Mouse (Mus musculus) thymus, postnatal 4 days (tissue): ENCODE measurements around the gene Hddc3.
A peak's percentile ranks its signal among the peaks of the same experiment; 100 is the strongest.

Source experiments
- DNase-seq: peaks from one replicate; pipeline ENCODE4 v3.0.0; 2021

The Hddc3 gene

DNA sequence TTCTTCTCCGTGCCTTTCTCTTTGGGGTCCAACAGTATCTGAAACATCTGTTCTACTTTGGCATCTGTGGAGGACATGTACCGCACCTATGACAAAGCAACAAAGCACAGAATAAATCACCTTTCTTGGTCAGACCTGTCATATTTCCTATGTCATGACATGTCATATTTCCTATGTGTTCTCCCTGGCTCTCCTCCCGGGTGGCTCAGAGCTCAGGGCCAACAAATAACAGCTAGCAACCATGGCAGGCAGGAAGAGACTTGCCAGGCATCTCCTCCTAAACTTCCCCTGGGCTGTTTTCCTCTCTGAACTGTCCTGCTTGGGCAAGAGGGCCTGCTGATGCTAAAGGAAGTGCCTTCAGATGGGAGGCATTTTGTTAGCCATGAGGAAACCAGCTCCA lies 6.0 kb upstream of the Hddc3 start:
- no peak for DNase-seq

- peak; percentile 61 for DNase-seq
Observed at GRCm38 (mm10) chr7:80339371-80339770, 3.5 kb upstream of the Hddc3 start.

- peak; percentile 99 for DNase-seq
Observed at GRCm38 (mm10) chr7:80339793-80340628, 2.9 kb upstream of the Hddc3 start.

DNA sequence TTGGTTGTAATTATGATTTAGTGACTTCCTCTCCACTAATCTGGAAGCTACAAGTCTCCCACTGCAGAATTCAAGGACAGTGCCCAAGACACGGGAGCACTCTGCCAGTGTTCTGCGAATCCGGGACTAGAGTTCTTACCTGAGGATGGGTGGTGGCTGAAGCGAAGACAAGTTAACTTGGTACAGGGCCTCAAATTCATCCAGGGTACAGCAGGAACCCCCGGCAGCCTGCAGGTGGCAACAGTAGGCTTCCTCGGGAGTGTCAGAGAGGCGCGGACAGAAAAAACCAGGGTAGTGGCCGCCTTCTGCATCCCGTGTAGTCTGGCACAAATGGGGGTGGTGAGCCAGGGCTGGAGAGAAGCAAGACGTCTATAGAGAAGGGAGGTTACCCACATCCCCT lies 2.1 kb upstream of the Hddc3 start, which contains the start of gene Unc45a:
Gene Unc45a, minus strand, starts transcription at position 213 of the 400 bp plus-strand sequence.
- DNase-seq, result peak; percentile 82

GRCm38 (mm10) chr7:80341793-80342192 lies 1.1 kb upstream of the Hddc3 start:
- no peak for DNase-seq

DNA sequence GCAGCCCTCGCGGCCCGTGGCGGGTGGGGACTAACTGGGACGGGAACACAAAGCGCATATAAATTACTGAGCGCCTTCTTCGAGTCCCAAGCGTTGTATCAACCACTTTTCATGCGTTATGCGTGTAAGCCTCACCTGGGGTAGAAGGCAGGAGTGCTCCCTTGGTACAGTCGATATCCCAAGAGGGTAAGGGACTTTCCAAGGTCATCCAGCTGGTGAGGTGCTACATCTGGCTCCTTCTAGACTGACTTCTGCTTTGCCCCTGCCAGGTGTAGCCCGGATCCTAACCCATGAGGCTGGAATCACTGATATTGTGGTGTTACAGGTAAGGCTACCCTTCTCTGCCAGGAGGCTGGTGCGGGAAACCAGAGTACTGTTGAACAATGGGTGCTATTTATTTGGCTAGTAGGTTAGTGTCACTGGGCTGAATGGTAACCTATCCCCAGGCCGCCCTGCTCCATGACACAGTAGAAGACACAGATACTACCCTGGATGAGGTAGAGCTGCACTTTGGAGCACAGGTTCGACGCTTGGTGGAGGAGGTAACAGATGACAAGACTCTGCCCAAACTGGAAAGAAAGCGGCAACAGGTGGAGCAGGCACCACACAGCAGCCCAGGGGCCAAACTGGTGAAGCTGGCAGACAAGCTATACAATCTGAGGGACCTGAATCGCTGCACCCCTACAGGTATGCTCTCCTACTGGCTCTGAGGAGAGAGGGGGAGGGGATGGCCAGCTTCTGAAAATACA lies 540 bp downstream of the Hddc3 start:
- DNase-seq, result no peak

GRCm38 (mm10) chr7:80346173-80346572 lies 3.3 kb downstream of the Hddc3 start:
- no peak for DNase-seq

GRCm38 (mm10) chr7:80346830-80347229 lies 3.9 kb downstream of the Hddc3 start:
- DNase-seq, result no peak

- DNase-seq, result no peak
Observed at GRCm38 (mm10) chr7:80347670-80348586, 5.0 kb downstream of the Hddc3 start.

DNA sequence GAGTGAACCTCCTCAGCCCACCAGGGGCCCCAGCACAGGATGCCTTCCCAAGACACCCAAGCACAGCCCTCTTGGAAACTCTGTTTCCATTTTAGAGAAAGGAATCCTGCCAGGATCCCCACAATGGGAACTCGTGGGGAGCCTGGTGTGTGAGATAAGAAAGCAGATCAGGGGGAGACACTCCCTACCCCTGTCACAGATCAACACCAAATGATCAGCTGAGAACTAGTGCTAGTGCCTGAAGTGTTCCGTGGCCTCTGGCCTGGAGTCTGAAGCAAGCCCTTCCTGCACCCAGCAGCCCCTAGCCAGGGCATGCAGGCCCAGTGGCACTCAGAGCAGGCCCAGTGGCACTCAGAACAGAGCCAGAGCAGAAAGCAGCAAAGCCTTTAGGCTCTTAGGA lies 7.9 kb downstream of the Hddc3 start:
- DNase-seq, result no peak

DNA sequence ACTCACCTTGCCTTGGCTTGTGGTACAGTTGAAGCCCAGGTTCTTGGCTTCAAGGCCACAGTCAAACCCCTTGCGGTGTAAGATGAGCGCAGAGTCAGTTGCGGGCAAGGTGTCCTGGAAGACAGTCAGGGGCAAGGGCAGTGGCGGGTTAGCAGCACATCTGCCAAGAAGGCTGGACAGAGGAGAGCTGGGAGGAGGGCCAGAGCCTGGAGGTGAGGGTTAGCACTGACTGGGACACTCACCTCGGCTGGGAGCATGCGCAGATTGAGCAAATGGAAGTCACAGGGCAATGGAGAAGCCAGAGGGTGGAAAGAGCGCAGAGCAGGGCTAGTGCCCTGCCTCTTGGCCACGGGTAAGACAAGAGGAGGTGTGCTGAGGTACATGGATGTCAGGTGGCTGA lies 10.0 kb downstream of the Hddc3 start:
- DNase-seq, result no peak

GRCm38 (mm10) chr7:80356351-80356750 lies 13.4 kb downstream of the Hddc3 start:
- no peak for DNase-seq

DNA sequence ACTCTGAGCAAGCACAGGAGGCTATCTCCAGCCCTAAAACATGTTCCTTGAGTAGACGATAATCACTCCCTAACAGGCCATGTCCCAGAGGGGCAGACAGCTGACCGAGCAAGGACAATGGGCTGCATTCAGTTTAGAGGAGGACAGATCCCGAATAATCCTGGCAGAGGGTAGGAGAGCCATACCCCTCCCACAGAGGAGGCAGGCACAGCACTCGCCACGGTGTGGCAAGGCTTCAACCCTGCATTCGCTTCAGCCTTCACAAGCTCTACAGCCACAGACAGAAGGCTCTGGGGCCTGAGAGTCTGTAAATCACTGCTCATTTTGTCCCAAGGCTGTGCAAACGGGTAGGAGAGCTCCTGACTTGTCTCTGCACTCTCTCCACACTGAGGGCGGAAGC lies 14.3 kb downstream of the Hddc3 start:
- no peak for DNase-seq

DNA sequence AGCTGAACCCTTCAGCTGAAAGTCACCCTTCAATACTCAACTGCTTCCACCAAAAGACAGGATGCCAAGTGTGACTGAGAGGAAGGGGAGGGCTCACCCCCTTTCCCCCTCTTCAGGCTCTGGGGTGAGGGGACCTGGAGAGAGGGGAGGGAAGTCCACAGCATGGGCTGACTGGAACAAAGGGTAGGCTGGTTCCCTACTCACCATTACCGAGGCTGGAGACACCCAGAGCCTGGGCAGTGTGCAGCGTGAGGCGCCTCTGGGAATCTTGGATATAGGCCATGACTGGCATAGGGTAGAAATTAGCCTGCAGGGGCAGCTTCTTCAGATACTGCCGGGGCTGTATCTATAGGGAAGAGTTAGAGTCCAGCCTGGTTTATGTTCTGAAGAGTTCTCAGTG lies 15.1 kb downstream of the Hddc3 start:
- DNase-seq, result no peak

GRCm38 (mm10) chr7:80360435-80360834 lies 17.5 kb downstream of the Hddc3 start:
- no peak for DNase-seq

- DNase-seq, result no peak
Observed at GRCm38 (mm10) chr7:80365759-80366158, 22.9 kb downstream of the Hddc3 start.

- DNase-seq, result no peak
Observed at GRCm38 (mm10) chr7:80367232-80367631, 24.3 kb downstream of the Hddc3 start.

DNA sequence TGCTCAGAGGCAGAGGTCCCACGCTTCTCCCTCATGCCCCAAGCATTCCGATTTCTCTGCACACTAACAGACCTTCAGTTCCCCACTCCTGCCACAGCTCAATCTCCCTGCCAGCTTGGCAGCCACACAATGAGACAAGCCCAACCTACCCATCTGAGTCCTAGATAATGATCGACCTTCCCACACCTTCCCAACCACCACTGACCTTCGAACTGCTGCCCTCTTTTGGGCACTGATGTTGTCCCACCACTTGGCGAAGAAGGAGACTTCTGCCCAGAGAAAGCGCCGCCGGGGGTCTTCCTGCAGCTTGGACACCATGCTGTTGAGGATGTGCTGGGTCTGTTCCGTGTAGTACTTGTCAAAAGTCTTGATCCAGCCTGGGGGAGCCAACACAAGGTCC lies 25.1 kb downstream of the Hddc3 start:
- no peak for DNase-seq

DNA sequence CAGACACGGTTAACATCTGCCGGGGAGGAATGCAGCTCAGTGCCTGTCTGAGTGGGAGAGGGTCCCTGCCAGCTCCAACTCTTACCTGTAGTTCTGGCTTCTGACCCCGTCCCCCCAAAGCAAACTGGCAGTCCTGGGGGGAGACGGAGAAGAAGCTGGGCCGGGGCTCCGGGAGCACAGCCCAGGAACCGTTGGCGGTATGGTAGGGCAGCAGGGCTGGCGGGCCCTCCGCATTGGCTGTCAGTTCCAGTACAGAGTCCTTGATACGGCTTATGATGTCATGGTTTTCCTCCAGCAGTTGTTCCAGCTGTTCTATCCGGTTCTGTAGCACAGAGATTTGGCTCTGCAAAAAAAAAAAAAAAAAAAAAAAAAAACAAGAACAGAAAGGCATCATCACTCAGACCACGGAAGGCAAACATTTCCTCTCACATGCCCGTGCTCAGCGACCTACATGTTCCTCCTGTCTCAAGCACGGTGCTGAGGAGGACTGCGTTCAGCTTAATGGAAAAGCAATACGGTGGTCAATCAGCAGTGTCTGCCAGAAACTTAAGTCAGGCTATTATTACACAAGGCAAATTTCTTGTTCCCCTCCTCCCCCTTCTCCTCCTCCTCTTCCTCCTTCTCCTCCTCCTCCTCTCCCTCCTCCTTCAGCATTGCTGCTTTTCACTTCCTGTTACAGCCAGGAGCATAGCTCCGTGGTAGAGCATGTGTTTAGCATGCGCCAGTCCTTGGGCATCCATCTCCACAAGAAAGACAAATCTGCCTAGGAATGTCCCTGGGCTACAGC lies 25.9 kb downstream of the Hddc3 start:
- peak; percentile 34 for DNase-seq

DNA sequence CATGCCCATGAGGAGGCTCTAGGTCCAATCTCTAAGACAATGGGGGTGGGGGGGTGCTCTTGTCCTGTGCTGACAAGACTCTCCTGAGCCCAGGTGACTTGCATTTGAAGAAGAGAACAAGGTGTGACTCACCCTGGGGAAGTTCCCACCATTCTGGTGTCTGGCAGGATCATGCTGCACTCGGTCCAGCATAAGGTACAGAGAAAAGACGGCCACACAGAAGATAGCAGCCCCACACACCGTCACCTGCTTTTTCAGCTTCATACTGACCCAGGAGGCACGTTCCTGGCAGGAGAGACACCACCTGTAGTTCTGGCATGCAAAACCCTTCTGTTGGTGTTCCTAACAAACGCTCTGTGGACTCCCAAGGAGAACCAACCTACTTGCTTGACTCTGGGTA lies 26.6 kb downstream of the Hddc3 start:
- DNase-seq, result no peak

DNA sequence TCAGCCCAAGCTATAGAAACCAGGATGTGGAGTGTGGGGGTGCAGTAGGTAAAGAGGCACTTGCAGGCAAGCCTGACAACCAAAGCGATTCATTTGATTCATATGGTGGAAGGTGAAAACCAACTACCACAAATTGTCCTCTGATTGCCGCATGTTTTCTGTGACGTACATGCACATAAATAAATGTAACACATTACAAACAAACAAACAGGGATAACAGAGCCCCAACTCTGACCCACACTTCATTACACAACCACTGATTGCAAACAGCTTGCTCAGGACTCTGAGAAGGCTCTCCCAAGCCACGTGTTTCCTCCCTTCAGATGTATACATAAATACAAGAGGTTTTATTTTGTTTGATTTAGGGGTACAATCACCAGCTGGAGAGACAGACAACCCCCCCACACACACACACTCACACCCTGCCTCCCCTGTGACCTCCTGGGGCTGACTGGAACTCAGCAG lies 27.1 kb downstream of the Hddc3 start:
- no peak for DNase-seq

DNA sequence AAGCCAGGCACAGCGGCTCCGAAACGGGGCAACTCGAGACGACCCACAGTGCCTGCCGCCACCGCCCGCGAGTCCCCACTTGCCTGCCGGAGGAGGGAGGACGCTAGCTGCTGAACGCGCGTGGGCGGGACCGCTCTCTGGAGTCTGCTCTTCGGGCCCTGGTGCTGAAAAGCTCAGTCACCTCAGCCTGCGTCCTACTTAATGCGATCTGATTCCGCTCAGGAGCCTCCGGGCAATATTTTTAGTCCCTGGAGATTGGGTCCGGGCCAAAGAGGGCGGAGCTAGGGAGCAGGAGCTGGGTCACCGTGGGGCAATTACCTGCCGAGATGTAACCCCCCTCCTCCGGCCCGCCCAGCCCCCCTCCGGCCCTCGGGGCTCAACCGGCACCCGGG lies 27.7 kb downstream of the Hddc3 start:
- DNase-seq, result peak; percentile 91
